In genomic region chr2:30237199-30237880, GRCm38 (mm10) we compare ENCODE assay signal across 8 mouse cellular contexts. TPM values are rescaled to one million over a fixed set of nuclear protein-coding genes. Genes with fewer than 3 reads are reported as not detected.
DNase-seq lines count a peak whose midpoint lies in the region; ATAC-seq lines count a peak whose summit lies in the region.

Gene Lrrc8a, plus strand, starts transcription at chr2:30237715.

- peak; percentile 91 for ATAC-seq in common myeloid progenitor, adult 5-6 weeks (replicated peaks; ENCODE audit: low read depth, poor library complexity, severe bottlenecking)

- H3K36me3 ChIP-seq in megakaryocyte, embryonic 14.5 days (replicated peaks; ENCODE audit: low read length) = peaks cover 24% of the 10 kb centered on the region

- peak within 1 kb of the TSS; percentile 96 for H3K4me3 ChIP-seq in megakaryocyte, embryonic 14.5 days (replicated peaks)

- H3K4me1 ChIP-seq in megakaryocyte, embryonic 14.5 days = peaks cover 56% of the 10 kb centered on the region

- peaks cover 17% of the 10 kb centered on the region for H3K9me3 ChIP-seq in megakaryocyte, embryonic 14.5 days

- peak; percentile 99 for DNase-seq in ZHBTc4 (ENCODE audit: low read depth, low spot score)
- DNase-seq in gastrocnemius, adult 8-10 months (ENCODE audit: low spot score in 2 of 2) = peak; percentile 100
- DNase-seq in hindlimb bud, embryonic 11.5 days (ENCODE audit: extremely low spot score, low read depth, low spot score) = peak; percentile 86
- DNase-seq in left cerebral cortex, adult 8-10 months (ENCODE audit: low spot score in 2 of 2) = peak; percentile 99
- DNase-seq in right cerebral cortex, postnatal 10 days (ENCODE audit: low spot score in 2 of 2) = peak; percentile 99 to 100
- peak; percentile 100 for DNase-seq in urinary bladder, postnatal 25 days (ENCODE audit: low spot score)

- H3K27me3 ChIP-seq in megakaryocyte, embryonic 14.5 days (replicated peaks) = no peaks in the 10 kb centered on the region

RNA-seq across cellular contexts. Expression of gene Lrrc8a, which starts in this region (rescaled TPM):
- 3.9 and 11.0 TPM in 2 replicates for total RNA-seq in common myeloid progenitor, adult 5-6 weeks (2017)
- total RNA-seq in gastrocnemius, adult 8-10 months (2022) = 10 to 100 TPM; 13.2 to 20.1 (median 15.3) TPM
- 10 to 100 TPM; 59.1 to 67.0 (median 61.5) TPM for total RNA-seq in left cerebral cortex, adult 8-10 months (2022)
- polyA plus RNA-seq in megakaryocyte, embryonic 14.5 days (2012; ENCODE audit: insufficient read depth, low replicate concordance) = 2.7 and 5.1 TPM in 2 replicates

Comparison
In these comparisons a context has a peak if more than half of its experiments do, and no peak if none do; other contexts are left out.
1. Peak in every context shown above with its lines: DNase-seq, ATAC-seq and H3K4me3 ChIP-seq.